Mouse (Mus musculus) kidney, adult 18-20 months (tissue): ENCODE data around the gene Vmn1r53.
"Not testable (repeated sequence)": the region's sequence is repeated elsewhere in the genome, so short reads cannot be mapped to it uniquely, and the experiment has no call there.

Experiments
- DNase-seq: peaks from one replicate; pipeline ENCODE4 v3.0.0; 2021

The Vmn1r53 gene

GRCm38 (mm10) chr6:90224338-90224737 is at the start of gene Vmn1r53:
Gene Vmn1r53 (minus strand): TSS chr6:90224438.
- no peak for DNase-seq

- DNase-seq, result no peak
Observed at GRCm38 (mm10) chr6:90246000-90246399, 21.8 kb upstream of the Vmn1r53 start, which contains the start of gene Vmn1r54. Gene Vmn1r54 (plus strand): TSS chr6:90246300.

- DNase-seq, result no peak
Observed at GRCm38 (mm10) chr6:90244019-90244418, 19.8 kb upstream of the Vmn1r53 start.

GRCm38 (mm10) chr6:90232681-90233080 is 8.4 kb upstream of the Vmn1r53 start:
- DNase-seq, result no peak

DNA sequence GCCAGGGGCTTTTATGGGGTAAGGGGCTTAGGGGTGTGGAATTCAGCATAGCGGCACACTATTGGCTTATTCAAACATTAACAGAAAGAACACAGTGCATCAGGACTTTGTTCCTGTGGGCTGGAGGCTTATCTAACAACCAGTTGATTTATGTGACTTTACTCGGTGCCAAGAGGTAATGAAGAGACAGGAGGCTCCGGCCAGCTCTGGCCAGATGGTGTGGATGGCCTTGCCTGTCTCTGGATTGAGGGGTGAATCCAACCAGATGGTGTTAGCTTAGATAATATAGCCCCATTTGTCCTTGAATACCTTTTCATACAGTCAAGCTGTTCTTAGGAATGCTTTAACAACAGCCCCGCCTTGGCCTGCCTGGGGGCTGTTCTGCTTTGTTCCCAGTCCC is 7.9 kb upstream of the Vmn1r53 start:
- not testable (repeated sequence) for DNase-seq

- not testable (repeated sequence) for DNase-seq
Observed at GRCm38 (mm10) chr6:90202493-90202892, 21.7 kb downstream of the Vmn1r53 start, which contains the start of gene V1ra8. Gene V1ra8 (plus strand): TSS chr6:90202793.

DNA sequence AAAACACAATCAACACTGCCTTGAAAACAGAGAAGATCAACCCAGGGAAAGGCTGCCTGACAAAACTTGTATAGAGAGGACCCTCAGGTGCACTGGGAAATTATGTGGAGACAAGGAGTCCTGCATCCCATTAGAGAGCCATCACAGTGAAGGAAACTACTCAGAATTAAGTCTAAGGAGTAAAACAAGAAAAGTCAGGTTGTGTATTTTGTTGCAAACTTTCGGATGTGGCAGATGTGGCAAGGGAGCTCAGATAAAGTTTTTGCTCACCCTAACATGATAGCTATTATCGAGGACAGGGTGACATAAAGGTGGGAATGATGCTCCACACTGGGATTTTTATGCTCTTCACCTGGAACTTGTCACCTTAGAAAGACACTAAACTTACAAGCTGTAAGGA is 49.7 kb downstream of the Vmn1r53 start, which contains the start of gene Vmn1r52:
Gene Vmn1r52 (plus strand): TSS at position 301 of the 400 bp plus-strand sequence.
- DNase-seq, result no peak
